Comparison of ENCODE assay signal across 8 mouse cellular contexts in genomic region chrX:160995131-160995667, GRCm38 (mm10). TPM values are rescaled to one million over a fixed set of nuclear protein-coding genes. Genes with fewer than 3 reads are reported as not detected.
DNase-seq lines count a peak whose midpoint lies in the region; ATAC-seq and TF ChIP-seq lines count a peak whose summit lies in the region.

No protein-coding gene starts in this region.

- no peak for TF ChIP-seq CTCF in bone marrow macrophage, adult 2 months (IDR thresholded peaks at IDR 0.05; ENCODE audit: low read depth, low read length)

- DNase-seq in kidney, adult 18-20 months: peak; percentile 48
- DNase-seq in kidney, adult 11 months: no peak
- peak; percentile 18 to 41 for DNase-seq in frontal cortex, adult 2 months (ENCODE audit: extremely low spot score in 1 of 2, low spot score in 1 of 2)
- DNase-seq in midbrain, embryonic 14.5 days: peak; percentile 82
- no peak for DNase-seq in Muller cell, postnatal 12 days (ENCODE audit: inconsistent ontology term)

- H3K36me3 ChIP-seq in hindbrain, embryonic 15.5 days: no peaks in the 10 kb centered on the region
- H3K36me3 ChIP-seq in limb, embryonic 12.5 days: no peaks in the 10 kb centered on the region
- H3K36me3 ChIP-seq in midbrain, embryonic 14.5 days (ENCODE audit: control insufficient read depth, insufficient read depth, low read length): no peaks in the 10 kb centered on the region

- 0 out of 2 replicates have a peak, but pooled peaks cover 2% of the 10 kb centered on the region for H3K27me3 ChIP-seq in hindbrain, embryonic 15.5 days
- H3K27me3 ChIP-seq in limb, embryonic 12.5 days: peaks cover 30% of the 10 kb centered on the region
- no peaks in the 10 kb centered on the region for H3K27me3 ChIP-seq in midbrain, embryonic 14.5 days (ENCODE audit: control insufficient read depth, insufficient read depth, low read length)

- peak overlapping the region; percentile 68 for H3K4me3 ChIP-seq in bone marrow macrophage, adult 2 months (ENCODE audit: insufficient read depth, low read length)
- H3K4me3 ChIP-seq in hindbrain, embryonic 15.5 days: peak overlapping the region; percentile 59
- peak overlapping the region; percentile 55 for H3K4me3 ChIP-seq in limb, embryonic 12.5 days (replicated peaks)
- peak overlapping the region; percentile 53 for H3K4me3 ChIP-seq in midbrain, embryonic 14.5 days (replicated peaks; ENCODE audit: low read depth, low read length)

- no peaks in the 10 kb centered on the region for H3K4me1 ChIP-seq in bone marrow macrophage, adult 2 months (ENCODE audit: control insufficient read depth, insufficient read depth, low read length)
- no peaks in the 10 kb centered on the region for H3K4me1 ChIP-seq in hindbrain, embryonic 15.5 days (replicated peaks)
- no peaks in the 10 kb centered on the region for H3K4me1 ChIP-seq in limb, embryonic 12.5 days (replicated peaks)
- 0 out of 2 replicates have a peak, but pooled peaks cover 2% of the 10 kb centered on the region for H3K4me1 ChIP-seq in midbrain, embryonic 14.5 days (ENCODE audit: control insufficient read depth, insufficient read depth, low read length)

- peak overlapping the region; percentile 10; the same call in 1 of the 2 replicates for H3K27ac ChIP-seq in bone marrow macrophage, adult 2 months (ENCODE audit: insufficient read depth, low read depth, low read length)
- peak overlapping the region; percentile 92 for H3K27ac ChIP-seq in hindbrain, embryonic 15.5 days (replicated peaks)
- H3K27ac ChIP-seq in limb, embryonic 12.5 days: peak overlapping the region; percentile 62
- H3K27ac ChIP-seq in midbrain, embryonic 14.5 days (replicated peaks; ENCODE audit: low read depth, low read length): peak overlapping the region; percentile 86

- H3K4me2 ChIP-seq in hindbrain, embryonic 15.5 days: peak overlapping the region; percentile 49
- peak overlapping the region; percentile 43 for H3K4me2 ChIP-seq in limb, embryonic 12.5 days
- H3K4me2 ChIP-seq in midbrain, embryonic 14.5 days (ENCODE audit: low read length): peak overlapping the region; percentile 50

- H3K9ac ChIP-seq in hindbrain, embryonic 15.5 days: peak overlapping the region; percentile 46
- no peak overlapping the region; the same call in 1 of the 2 replicates for H3K9ac ChIP-seq in limb, embryonic 12.5 days (replicated peaks)
- peak overlapping the region; percentile 44; the same call in 1 of the 2 replicates for H3K9ac ChIP-seq in midbrain, embryonic 14.5 days (replicated peaks; ENCODE audit: low read length)

- TF ChIP-seq POLR2A in bone marrow macrophage, adult 2 months (IDR thresholded peaks at IDR 0.05; ENCODE audit: borderline replicate concordance, low read depth, low read length): no peak

- 18% methylated on average over 31 of the region's 31 CpGs for WGBS in hindbrain, embryonic 15.5 days
- WGBS in limb, embryonic 12.5 days: 10% methylated on average over 31 of the region's 31 CpGs
- WGBS in midbrain, embryonic 14.5 days: 21% methylated on average over 31 of the region's 31 CpGs

- peak; percentile 53; the same call in 1 of the 2 replicates for ATAC-seq in hindbrain, embryonic 15.5 days (ENCODE audit: low FRiP score, low read depth)
- peak; percentile 46; the same call in 1 of the 2 replicates for ATAC-seq in limb, embryonic 12.5 days (ENCODE audit: insufficient number of reproducible peaks, insufficient read depth, low FRiP score, low TSS enrichment, low read depth)
- peak; percentile 49 for ATAC-seq in midbrain, embryonic 14.5 days (ENCODE audit: low FRiP score, low TSS enrichment)

- no peaks in the 10 kb centered on the region for H3K9me3 ChIP-seq in hindbrain, embryonic 15.5 days
- H3K9me3 ChIP-seq in limb, embryonic 12.5 days: no peaks in the 10 kb centered on the region
- H3K9me3 ChIP-seq in midbrain, embryonic 14.5 days (ENCODE audit: control insufficient read depth, low read length): no peaks in the 10 kb centered on the region

RNA-seq across cellular contexts. Expression of gene Cdkl5, which starts 0.7 kb away (rescaled TPM):
- 0.57 and 1.1 TPM in 2 replicates for polyA plus RNA-seq in bone marrow macrophage, adult 2 months (2012; ENCODE audit: insufficient read depth, insufficient read length, missing spikeins)
- 31.8 and 33.9 TPM in 2 replicates for polyA plus RNA-seq in frontal cortex, adult 2 months (2012; rRNA removed)
- 4.1 and 4.5 TPM in 2 replicates for polyA plus RNA-seq in hindbrain, embryonic 15.5 days (2015; fragmentation: Nextera tagmentation; extraction: Ambion mirVana)
- 1.4 and 1.7 TPM in 2 replicates for polyA plus RNA-seq in limb, embryonic 12.5 days (2016; fragmentation: Nextera tagmentation; extraction: Ambion mirVana)
- polyA plus RNA-seq in midbrain, embryonic 14.5 days (2014; fragmentation: Nextera tagmentation; extraction: Ambion mirVana): 5.9 and 6.1 TPM in 2 replicates

Comparison
In these comparisons a context has a peak if more than half of its experiments do, and no peak if none do; other contexts are left out.
1. DNase-seq: peak in kidney, adult 18-20 months (single experiment), frontal cortex, adult 2 months (2 of 2) and midbrain, embryonic 14.5 days (single experiment); none in kidney, adult 11 months (single experiment) and Muller cell, postnatal 12 days (single experiment).
2. H3K27ac ChIP-seq: peak in every context shown above with its lines; median percentile 92 in hindbrain, embryonic 15.5 days; 86 in midbrain, embryonic 14.5 days; 62 in limb, embryonic 12.5 days; 10 in bone marrow macrophage, adult 2 months.
3. Peak in every context shown above with its lines, with median percentiles within 50 percentile points of each other: H3K4me3 ChIP-seq, ATAC-seq and H3K4me2 ChIP-seq.